Mouse (Mus musculus) inflammation-experienced regulatory T-cells, adult 16 weeks (primary cell): ENCODE data around the gene Lrtm2. TPM values are rescaled to one million over a fixed set of nuclear protein-coding genes. Genes with fewer than 3 reads are reported as not detected.

Experiments
- polyA plus RNA-seq: library from polyadenylated mRNA; unstranded; fragments of 100-300 nt; shearing (Covaris generic); gene quantifications from one replicate; pipeline ENCODE4 v1.2.1, GENCODE M21; 2017

The Lrtm2 gene
- polyA plus RNA-seq = 0.30 TPM

GRCm38 (mm10) chr6:119330506-119330905 lies at the start of gene Lrtm2:
Gene Lrtm2 (minus strand): TSS chr6:119330766.

Other genes with a start within 250 kb of the Lrtm2 start
- 18.3 TPM for gene Dcp1b, start 155.5 kb downstream of the Lrtm2 start, polyA plus RNA-seq
- gene Cacna1c, start 134.3 kb downstream of the Lrtm2 start, polyA plus RNA-seq = 0.93 TPM
- 13.6 TPM for gene Cacna2d4, start 94.2 kb downstream of the Lrtm2 start, polyA plus RNA-seq
- gene Adipor2, start 86.9 kb upstream of the Lrtm2 start, polyA plus RNA-seq = 4.9 TPM
- 11.5 TPM for gene Fbxl14, start 148.9 kb upstream of the Lrtm2 start, polyA plus RNA-seq
- gene Wnt5b, start 213.6 kb upstream of the Lrtm2 start, polyA plus RNA-seq = not detected